Mouse (Mus musculus): Measurements from ENCODE around the gene Sez6l. TPM values are rescaled to one million over a fixed set of nuclear protein-coding genes. Genes with fewer than 3 reads are reported as not detected.
A peak's percentile ranks its signal among the peaks of the same experiment; 100 is the strongest.
"Not testable (repeated sequence)": the region's sequence is repeated elsewhere in the genome, so short reads cannot be mapped to it uniquely, and the experiment has no call there.

The Sez6l gene
- polyA plus RNA-seq, 1 experiment from 2014 or later, result 0.38 TPM

DNA sequence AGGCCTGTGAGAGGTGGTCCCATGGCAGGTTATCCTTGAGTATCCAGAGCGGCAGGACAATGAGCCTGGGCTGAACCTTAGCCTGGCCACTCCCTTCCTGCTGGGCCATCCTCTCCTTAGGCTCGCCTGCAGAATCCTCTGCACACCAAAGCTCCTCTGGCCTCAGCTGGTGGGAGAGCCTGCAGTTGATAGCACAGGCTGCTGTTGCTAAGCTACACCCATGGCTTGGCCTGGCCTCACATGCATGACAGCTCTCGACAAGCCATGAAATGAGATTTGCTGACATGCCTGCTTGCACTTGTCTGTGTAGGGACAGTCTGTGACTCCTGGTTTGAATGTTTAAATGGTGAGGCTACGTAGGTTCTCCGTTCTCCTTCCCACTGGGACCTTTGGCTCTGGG, 160.3 kb downstream of the Sez6l start:
- 64% methylated on average over 5 of the region's 5 CpGs for WGBS
- no peaks in the 10 kb centered on the region for H3K9me3 ChIP-seq (ENCODE audit: control insufficient read depth, low read length)
- H3K4me1 ChIP-seq (replicated peaks; ENCODE audit: control insufficient read depth, insufficient read depth, low read length), result no peaks in the 10 kb centered on the region
- H3K4me2 ChIP-seq (ENCODE audit: low read depth, low read length), result no peak overlapping the region
- no peak for ATAC-seq (ENCODE audit: low read depth)
- H3K4me3 ChIP-seq (ENCODE audit: low read length), result no peak overlapping the region
- no peak overlapping the region for H3K9ac ChIP-seq (ENCODE audit: low read length)
- H3K27me3 ChIP-seq (ENCODE audit: control insufficient read depth, insufficient read depth, low read depth, low read length), result no peaks in the 10 kb centered on the region; the same call in 1 of the 2 replicates
- H3K36me3 ChIP-seq (ENCODE audit: control insufficient read depth, insufficient read depth, low read length), result no peaks in the 10 kb centered on the region
- no peak overlapping the region for H3K27ac ChIP-seq (ENCODE audit: low read length)

DNA sequence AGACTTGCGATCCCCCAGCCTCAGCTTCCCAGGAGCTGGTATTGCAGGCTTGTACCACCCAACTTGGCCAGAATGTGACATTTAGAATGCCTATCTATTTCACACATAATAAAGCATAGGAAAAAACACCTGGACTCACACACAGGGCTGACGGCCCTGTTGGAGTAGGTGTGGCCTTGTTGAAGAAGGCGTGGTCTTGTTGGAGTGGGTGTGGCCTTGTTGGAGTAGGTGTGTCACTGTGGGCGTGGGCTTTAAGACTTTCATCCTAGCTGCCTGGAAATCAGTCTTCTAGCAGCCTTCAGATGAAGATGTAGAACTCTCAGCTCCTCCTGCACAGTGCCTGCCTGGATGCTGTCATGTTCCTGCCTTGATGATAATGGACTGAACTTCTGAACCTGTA, 164.2 kb downstream of the Sez6l start:
- H3K4me2 ChIP-seq (ENCODE audit: low read depth, low read length); H3K4me1 ChIP-seq (replicated peaks; ENCODE audit: control insufficient read depth, insufficient read depth, low read length); H3K4me3 ChIP-seq (ENCODE audit: low read length); H3K27me3 ChIP-seq (ENCODE audit: control insufficient read depth, insufficient read depth, low read depth, low read length); H3K36me3 ChIP-seq (ENCODE audit: control insufficient read depth, insufficient read depth, low read length); ATAC-seq (ENCODE audit: low read depth); H3K9ac ChIP-seq (ENCODE audit: low read length); H3K27ac ChIP-seq (ENCODE audit: low read length); H3K9me3 ChIP-seq (ENCODE audit: control insufficient read depth, low read length): not testable (repeated sequence)
- WGBS, result 70% methylated on average over 4 of the region's 4 CpGs

DNA sequence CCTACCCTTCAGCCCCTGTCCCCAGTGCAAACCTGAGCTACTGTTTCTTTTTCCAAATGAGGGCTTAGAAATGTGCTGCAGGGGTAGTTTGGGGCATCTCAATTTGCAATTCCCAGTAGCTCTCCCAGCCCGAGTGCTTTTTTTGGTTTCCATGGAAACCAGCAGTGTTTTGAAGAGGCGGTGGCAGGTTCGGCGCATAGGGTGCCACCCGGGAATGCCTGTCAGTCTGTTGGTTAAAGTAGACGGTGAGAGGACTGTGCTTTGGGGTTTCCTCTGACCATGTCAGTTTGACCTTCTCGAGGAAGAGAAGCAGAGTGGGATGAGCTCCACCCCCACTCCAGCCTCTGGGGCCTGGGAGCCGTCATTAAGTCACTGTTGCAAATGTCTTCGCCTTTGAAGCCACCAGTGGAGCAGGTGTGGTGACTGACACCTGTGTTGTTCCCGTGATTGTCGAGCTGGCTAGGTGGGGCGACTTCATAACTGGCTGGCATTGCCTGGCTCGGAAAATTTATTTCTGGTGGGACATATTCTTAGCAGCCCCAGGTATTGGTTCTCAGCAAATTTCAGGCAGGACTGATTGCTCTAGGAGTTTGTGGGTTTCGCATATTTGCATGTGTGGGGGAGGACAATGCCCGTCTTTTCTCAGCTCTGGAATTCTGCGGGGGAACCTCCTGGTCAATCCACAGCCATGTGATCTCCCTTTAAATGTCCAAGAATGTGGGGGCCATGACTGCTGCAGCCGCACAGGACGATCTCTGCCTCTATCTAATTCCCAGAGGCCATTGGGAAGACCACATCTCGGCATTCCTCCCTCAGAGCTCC, 165.3 kb downstream of the Sez6l start:
- WGBS, result 10% methylated on average over 19 of the region's 19 CpGs

DNA sequence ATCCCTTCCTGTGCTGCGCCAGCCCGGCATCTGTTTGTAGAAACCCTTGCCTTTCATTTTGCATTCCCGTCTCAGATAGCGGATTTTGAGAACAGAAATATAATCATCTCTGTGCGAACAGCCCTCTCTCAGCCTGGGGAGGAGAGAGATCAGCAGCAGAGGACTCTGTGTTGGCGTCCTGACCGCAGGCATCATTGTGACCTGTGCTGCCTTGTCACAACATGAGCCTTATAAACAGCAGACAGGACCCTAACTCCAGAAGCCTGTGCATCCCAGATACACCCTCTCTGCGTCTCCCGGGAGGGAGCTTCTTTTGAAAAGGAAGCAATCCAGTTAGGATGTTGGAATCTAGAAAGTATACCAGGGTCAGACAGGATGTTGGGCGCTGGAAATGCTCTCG, 165.9 kb downstream of the Sez6l start:
- 29% methylated on average over 11 of the region's 11 CpGs for WGBS
- Histone ChIP-seq H3K36me3 (ENCODE audit: control insufficient read depth, insufficient read depth, low read length) (no peaks in the 10 kb centered on the region), H3K9ac (ENCODE audit: low read length) (no peak overlapping the region), H3K27me3 (ENCODE audit: control insufficient read depth, insufficient read depth, low read depth, low read length) (peaks cover 2% of the 10 kb centered on the region; the same call in 1 of the 2 replicates), H3K4me3 (ENCODE audit: low read length) (no peak overlapping the region), H3K4me1 (replicated peaks; ENCODE audit: control insufficient read depth, insufficient read depth, low read length) (no peaks in the 10 kb centered on the region), H3K9me3 (ENCODE audit: control insufficient read depth, low read length) (no peaks in the 10 kb centered on the region), H3K4me2 (ENCODE audit: low read depth, low read length) (no peak overlapping the region), H3K27ac (ENCODE audit: low read length) (no peak overlapping the region)
- ATAC-seq (ENCODE audit: low read depth), result no peak

More for the DNA sequence above, 165.3 kb downstream of the Sez6l start:
- Histone ChIP-seq H3K9me3 (ENCODE audit: control insufficient read depth, low read length) (no peaks in the 10 kb centered on the region), H3K4me3 (ENCODE audit: low read length) (no peak overlapping the region), H3K9ac (ENCODE audit: low read length) (no peak overlapping the region), H3K27me3 (ENCODE audit: control insufficient read depth, insufficient read depth, low read depth, low read length) (peaks cover 2% of the 10 kb centered on the region; the same call in 1 of the 2 replicates), H3K27ac (ENCODE audit: low read length) (no peak overlapping the region), H3K4me2 (ENCODE audit: low read depth, low read length) (no peak overlapping the region), H3K36me3 (ENCODE audit: control insufficient read depth, insufficient read depth, low read length) (no peaks in the 10 kb centered on the region), H3K4me1 (replicated peaks; ENCODE audit: control insufficient read depth, insufficient read depth, low read length) (no peaks in the 10 kb centered on the region)
- no peak for ATAC-seq (ENCODE audit: low read depth)

DNA sequence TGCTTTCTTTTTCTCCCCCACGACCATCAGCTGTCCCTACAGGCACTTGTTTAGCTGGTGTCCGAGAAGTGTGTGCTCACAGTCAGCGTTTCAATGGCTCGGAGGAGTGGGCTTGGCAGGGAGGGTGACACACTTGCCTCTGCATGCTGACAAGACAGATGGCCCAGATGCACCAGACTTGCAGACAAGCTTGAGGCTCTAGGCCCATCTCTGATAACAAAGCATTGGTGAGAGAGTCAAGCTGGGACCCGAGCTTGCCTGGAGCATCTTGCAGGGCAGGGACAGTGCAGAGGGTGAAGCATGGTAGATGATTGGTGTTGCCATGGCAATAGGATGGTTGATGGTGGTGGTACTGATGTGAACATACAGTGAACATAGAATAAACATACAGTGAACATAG, 167.7 kb downstream of the Sez6l start:
- 33% methylated on average over 5 of the region's 5 CpGs for WGBS
- Histone ChIP-seq H3K4me1 (replicated peaks; ENCODE audit: control insufficient read depth, insufficient read depth, low read length) (no peaks in the 10 kb centered on the region), H3K27me3 (ENCODE audit: control insufficient read depth, insufficient read depth, low read depth, low read length) (peaks cover 2% of the 10 kb centered on the region; the same call in 1 of the 2 replicates), H3K27ac (ENCODE audit: low read length) (no peak overlapping the region), H3K9ac (ENCODE audit: low read length) (no peak overlapping the region), H3K36me3 (ENCODE audit: control insufficient read depth, insufficient read depth, low read length) (no peaks in the 10 kb centered on the region), H3K9me3 (ENCODE audit: control insufficient read depth, low read length) (no peaks in the 10 kb centered on the region), H3K4me2 (ENCODE audit: low read depth, low read length) (no peak overlapping the region), H3K4me3 (ENCODE audit: low read length) (no peak overlapping the region)
- no peak for ATAC-seq (ENCODE audit: low read depth)

DNA sequence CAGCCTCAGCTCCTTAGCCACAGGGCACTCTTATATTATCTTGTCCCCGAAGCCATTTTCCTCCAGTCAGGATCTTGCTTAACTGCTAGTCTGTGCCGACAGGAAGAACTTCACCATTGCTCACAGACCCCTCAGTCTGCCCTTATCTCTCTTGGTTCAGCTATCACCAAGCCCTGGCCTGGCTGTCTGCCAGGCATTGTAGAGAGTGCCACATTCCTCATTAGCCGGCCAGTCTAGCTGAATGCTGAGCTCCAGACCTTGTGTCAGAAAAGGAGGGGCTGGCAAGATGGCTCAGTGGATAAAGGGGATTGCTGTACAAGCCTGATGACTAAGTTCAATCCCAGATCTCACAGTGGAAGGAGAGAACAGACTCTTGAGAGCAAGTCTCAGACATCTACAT, 171.0 kb downstream of the Sez6l start:
- H3K27ac ChIP-seq (ENCODE audit: low read length), result no peak overlapping the region
- ATAC-seq (ENCODE audit: low read depth), result no peak
- no peak overlapping the region for H3K4me3 ChIP-seq (ENCODE audit: low read length)
- H3K9ac ChIP-seq (ENCODE audit: low read length), result no peak overlapping the region
- H3K36me3 ChIP-seq (ENCODE audit: control insufficient read depth, insufficient read depth, low read length), result no peaks in the 10 kb centered on the region
- no peak overlapping the region for H3K4me2 ChIP-seq (ENCODE audit: low read depth, low read length)
- H3K27me3 ChIP-seq (ENCODE audit: control insufficient read depth, insufficient read depth, low read depth, low read length), result no peaks in the 10 kb centered on the region
- H3K4me1 ChIP-seq (replicated peaks; ENCODE audit: control insufficient read depth, insufficient read depth, low read length), result no peaks in the 10 kb centered on the region
- WGBS, result 29% methylated on average over 3 of the region's 3 CpGs
- no peaks in the 10 kb centered on the region for H3K9me3 ChIP-seq (ENCODE audit: control insufficient read depth, low read length)

DNA sequence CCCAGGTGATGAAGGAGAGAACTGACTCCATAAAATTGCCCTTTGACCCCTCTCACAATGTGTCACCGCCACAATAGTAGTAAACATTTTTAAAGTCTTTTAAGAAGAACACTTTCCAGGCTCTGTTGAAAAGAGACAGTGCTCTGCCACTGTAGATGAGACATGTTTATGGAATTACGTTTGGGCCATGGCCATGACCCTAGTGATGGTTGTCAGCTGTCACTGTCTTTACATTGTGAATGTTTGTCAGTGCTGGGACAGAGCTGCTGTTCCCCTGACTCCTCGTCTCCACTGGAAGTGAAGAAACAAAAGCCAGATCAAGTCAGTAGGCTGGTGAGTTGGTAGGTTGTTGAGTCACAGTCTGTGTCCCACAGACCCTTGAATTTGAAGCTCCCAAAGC, 174.5 kb downstream of the Sez6l start:
- Histone ChIP-seq H3K4me3 (ENCODE audit: low read length) (no peak overlapping the region), H3K4me1 (replicated peaks; ENCODE audit: control insufficient read depth, insufficient read depth, low read length) (no peaks in the 10 kb centered on the region), H3K27me3 (ENCODE audit: control insufficient read depth, insufficient read depth, low read depth, low read length) (no peaks in the 10 kb centered on the region), H3K36me3 (ENCODE audit: control insufficient read depth, insufficient read depth, low read length) (no peaks in the 10 kb centered on the region), H3K27ac (ENCODE audit: low read length) (no peak overlapping the region), H3K4me2 (ENCODE audit: low read depth, low read length) (no peak overlapping the region), H3K9ac (ENCODE audit: low read length) (no peak overlapping the region), H3K9me3 (ENCODE audit: control insufficient read depth, low read length) (no peaks in the 10 kb centered on the region)
- peak; percentile 86 for ATAC-seq (ENCODE audit: low read depth)
- 32% methylated on average over 3 of the region's 3 CpGs for WGBS

DNA sequence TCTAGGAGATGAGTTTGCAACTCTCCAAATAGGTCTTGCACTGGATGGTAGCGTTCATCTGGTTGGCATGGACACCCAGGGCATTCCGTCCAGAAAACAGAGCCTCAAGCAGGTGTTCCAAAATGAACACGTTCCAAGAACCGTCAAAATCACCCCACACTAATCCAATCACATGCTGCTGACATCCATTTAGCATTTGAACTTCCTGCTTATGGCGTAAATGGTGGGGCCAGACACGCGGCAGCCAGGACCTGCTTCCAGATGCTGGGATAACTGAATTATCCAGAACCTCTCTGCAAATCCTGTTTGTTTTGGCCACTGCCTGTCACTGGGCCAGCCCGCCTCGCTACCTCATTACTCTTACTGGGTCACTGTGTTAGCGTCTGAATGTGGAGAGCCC, 177.7 kb downstream of the Sez6l start:
- no peaks in the 10 kb centered on the region for H3K4me1 ChIP-seq (replicated peaks; ENCODE audit: control insufficient read depth, insufficient read depth, low read length)
- no peak overlapping the region for H3K27ac ChIP-seq (ENCODE audit: low read length)
- H3K4me2 ChIP-seq (ENCODE audit: low read depth, low read length), result no peak overlapping the region
- WGBS, result 46% methylated on average over 10 of the region's 10 CpGs
- no peak for ATAC-seq (ENCODE audit: low read depth)
- no peak overlapping the region for H3K4me3 ChIP-seq (ENCODE audit: low read length)
- no peaks in the 10 kb centered on the region for H3K9me3 ChIP-seq (ENCODE audit: control insufficient read depth, low read length)
- H3K27me3 ChIP-seq (ENCODE audit: control insufficient read depth, insufficient read depth, low read depth, low read length), result peaks cover 9% of the 10 kb centered on the region
- no peaks in the 10 kb centered on the region for H3K36me3 ChIP-seq (ENCODE audit: control insufficient read depth, insufficient read depth, low read length)
- no peak overlapping the region for H3K9ac ChIP-seq (ENCODE audit: low read length)

DNA sequence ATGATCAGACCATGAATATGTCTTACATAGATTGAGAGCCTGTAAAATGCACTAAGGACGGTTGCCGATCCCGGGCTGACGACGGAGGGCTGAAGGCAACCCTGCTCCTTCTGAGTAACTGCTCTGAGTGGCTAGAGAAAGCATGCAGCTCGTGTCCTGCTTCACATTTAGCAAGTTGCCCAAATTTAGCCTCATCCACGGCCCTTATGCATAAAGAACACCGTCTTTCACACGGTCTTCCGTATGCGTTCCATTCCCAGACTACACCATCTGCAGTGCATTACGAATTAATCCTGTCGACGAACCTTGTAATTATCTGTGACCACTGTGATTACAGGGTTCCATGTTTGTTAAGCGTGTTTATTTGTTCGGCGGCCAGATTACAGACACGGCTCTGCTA, 180.9 kb downstream of the Sez6l start:
- no peaks in the 10 kb centered on the region for H3K36me3 ChIP-seq (ENCODE audit: control insufficient read depth, insufficient read depth, low read length)
- H3K4me2 ChIP-seq (ENCODE audit: low read depth, low read length), result no peak overlapping the region
- no peak overlapping the region for H3K4me3 ChIP-seq (ENCODE audit: low read length)
- 69% methylated on average over 18 of the region's 18 CpGs for WGBS
- no peaks in the 10 kb centered on the region for H3K4me1 ChIP-seq (replicated peaks; ENCODE audit: control insufficient read depth, insufficient read depth, low read length)
- H3K27ac ChIP-seq (ENCODE audit: low read length), result no peak overlapping the region
- peaks cover 32% of the 10 kb centered on the region for H3K27me3 ChIP-seq (ENCODE audit: control insufficient read depth, insufficient read depth, low read depth, low read length)
- H3K9ac ChIP-seq (ENCODE audit: low read length), result no peak overlapping the region
- ATAC-seq (ENCODE audit: low read depth), result no peak
- H3K9me3 ChIP-seq (ENCODE audit: control insufficient read depth, low read length), result no peaks in the 10 kb centered on the region
